Mouse (Mus musculus): ENCODE results near the gene Ptger4. TPM values are rescaled to one million over a fixed set of nuclear protein-coding genes. Genes with fewer than 3 reads are reported as not detected.
A peak's percentile ranks its signal among the peaks of the same experiment; 100 is the strongest.

Ptger4 gene
- total RNA-seq (2021) = 1 to 10 TPM; 1.1 to 1.2 TPM
- long read RNA-seq, experiment 1, partial matches to known transcripts = 1 of 6 reads
- long read RNA-seq, experiment 1, other reads (novel, unspliced or antisense) = 4 of 6 reads
- long read RNA-seq, experiment 2, partial matches to known transcripts = 0 of 1 reads
- long read RNA-seq, experiment 2, other reads (novel, unspliced or antisense) = 1 of 1 reads

DNA sequence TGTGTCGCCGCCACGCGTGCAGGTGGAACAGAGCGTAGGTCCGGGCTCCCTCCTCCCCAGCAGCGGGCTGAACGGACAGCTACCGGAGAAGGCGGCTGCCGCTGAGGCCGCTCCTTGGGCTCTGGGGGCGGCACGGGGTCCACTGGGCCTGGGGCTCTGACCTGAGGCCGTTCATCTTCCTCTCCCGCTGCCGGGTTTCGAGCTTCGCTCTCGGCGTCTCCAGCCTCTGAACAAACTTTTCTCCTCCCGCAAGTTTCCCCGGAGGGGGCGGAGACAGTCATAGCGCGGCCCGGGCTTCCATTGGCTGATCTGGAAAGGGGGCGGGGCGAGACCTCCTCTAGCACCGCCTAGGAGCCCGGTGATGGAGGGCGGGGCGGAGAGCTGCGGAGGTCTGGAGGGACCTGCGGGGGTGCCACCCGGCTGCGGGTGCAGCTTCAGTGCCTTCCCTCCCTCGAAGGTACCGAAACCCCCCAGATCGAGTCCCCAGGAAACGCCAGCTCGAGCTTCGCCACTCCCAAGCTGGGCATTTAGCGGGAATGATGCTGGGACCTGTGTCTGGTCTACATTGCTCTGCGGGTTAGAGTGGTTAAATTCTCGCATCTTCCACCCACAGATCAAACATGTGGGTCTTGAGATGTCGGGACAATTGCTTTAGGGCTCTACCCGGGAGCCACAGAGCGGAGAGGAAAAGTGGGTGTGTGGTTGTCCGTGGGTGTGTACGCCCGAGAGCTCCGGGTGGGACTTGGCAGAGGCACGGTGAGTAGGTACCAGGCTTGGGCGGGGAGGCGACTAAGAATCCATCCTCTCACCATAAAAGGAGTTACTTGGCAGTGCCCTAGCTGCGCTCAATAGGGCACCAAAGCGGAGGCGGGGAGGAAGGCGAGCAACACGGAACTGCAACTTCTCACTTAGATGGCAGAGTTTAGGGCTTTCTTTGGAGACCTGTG is at the start of gene Ptger4:
TSS of gene Ptger4 (minus strand) at position 229 of the 947 bp plus-strand sequence.
- intact Hi-C loops (cut with DNase I) = no loop called here
- Histone ChIP-seq H3K4me3 (peak within 1 kb of the TSS; percentile 51), H3K27ac (no peak within 1 kb of the TSS)
- no peak for TF ChIP-seq CTCF (IDR thresholded peaks at IDR 0.05)
- peak; percentile 80 to 81 for DNase-seq (ENCODE audit: extremely low spot score in 1 of 2, low spot score in 2 of 2)

DNA sequence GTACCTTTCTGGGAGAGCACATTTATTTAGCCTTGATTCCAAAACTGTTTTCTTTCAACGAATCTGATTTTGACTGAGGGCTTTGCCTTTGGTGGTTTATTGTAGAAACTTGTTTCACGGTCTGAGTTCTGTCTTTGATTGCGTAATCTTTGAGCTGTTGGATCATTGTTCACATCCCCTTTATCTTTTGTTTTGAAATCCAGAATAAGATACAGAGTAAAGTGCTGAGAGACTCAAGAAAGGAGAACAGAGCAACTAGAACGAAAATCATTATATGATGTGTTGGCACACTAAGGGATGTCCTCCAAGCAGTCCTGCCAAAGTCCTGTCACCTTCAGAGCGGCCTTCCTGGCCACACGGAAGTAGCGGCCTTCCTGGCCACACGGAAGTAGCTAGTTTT is 44.4 kb upstream of the Ptger4 start:
- no peak for DNase-seq (ENCODE audit: extremely low spot score in 1 of 2, low spot score in 2 of 2)
- no peak overlapping the region for H3K27ac ChIP-seq
- no peak overlapping the region for H3K4me3 ChIP-seq
- no peak for TF ChIP-seq CTCF (IDR thresholded peaks at IDR 0.05)
- intact Hi-C loops (cut with DNase I) = no loop called here

DNA sequence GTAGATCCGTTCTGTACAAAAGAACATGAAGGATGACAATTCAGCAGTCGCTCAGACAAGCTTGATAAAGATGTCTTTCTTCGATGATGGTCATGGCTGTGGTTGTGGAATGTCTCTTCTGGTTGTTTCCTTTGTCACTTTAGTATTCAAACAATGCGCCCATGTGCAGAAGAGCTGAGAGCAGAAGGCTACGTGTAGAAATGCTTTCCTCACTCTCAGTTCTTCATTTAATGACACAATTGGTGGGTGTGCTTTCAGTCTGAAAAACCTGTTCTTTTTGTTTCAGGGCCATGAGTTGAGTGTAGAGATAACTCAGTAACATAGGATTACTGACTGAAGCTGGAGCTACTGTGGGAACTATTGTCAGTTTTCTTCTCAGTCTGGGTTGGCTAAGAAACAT is 43.1 kb upstream of the Ptger4 start:
- no peak overlapping the region for H3K27ac ChIP-seq
- DNase-seq (ENCODE audit: extremely low spot score in 1 of 2, low spot score in 2 of 2) = no peak
- TF ChIP-seq CTCF (IDR thresholded peaks at IDR 0.05) = no peak
- no peak overlapping the region for H3K4me3 ChIP-seq
- intact Hi-C loops (cut with DNase I) = no loop called here

DNA sequence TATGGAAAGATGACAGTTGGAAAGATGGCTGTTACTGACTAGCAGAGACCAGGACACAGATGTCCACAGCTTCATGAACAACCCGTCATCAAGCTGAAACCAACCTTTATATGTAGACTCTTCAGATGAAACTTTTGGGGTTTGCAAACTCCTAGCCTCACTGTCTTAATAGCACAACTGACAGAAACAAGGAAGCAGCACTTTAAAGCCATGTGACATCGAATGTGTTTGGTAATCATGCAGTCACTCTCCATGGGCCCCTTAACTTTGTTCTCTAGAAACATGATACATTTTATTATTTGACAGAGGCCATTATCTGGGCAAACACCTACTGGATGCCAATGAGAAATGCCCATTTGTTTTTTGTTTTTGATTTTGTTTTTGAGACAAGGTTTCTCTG is 37.3 kb upstream of the Ptger4 start:
- no peak for DNase-seq (ENCODE audit: extremely low spot score in 1 of 2, low spot score in 2 of 2)
- no peak overlapping the region for H3K27ac ChIP-seq
- intact Hi-C loops (cut with DNase I) = no loop called here
- H3K4me3 ChIP-seq = no peak overlapping the region
- TF ChIP-seq CTCF (IDR thresholded peaks at IDR 0.05) = no peak

DNA sequence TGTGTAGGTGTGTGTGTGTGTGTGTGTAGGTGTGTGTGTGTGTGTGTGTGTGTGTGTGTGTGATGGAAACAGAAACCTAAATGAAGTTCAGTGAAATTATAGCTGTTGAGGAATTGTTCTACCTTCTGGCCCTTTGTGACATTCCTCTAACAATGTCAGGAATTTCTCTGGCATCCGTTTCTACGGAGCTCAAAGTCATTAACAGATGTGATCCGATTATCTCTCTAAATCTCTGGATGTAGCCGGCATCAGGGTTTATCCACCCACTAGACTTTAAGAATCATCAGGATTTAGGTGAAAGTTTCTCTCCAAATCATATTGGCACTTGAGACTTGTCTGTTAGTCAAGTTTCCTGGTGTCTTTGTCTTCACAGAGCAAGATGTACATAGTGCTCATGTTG is 35.8 kb upstream of the Ptger4 start:
- no peak for TF ChIP-seq CTCF (IDR thresholded peaks at IDR 0.05)
- Histone ChIP-seq H3K27ac (no peak overlapping the region), H3K4me3 (no peak overlapping the region)
- intact Hi-C loops (cut with DNase I) = no loop called here
- no peak for DNase-seq (ENCODE audit: extremely low spot score in 1 of 2, low spot score in 2 of 2)

DNA sequence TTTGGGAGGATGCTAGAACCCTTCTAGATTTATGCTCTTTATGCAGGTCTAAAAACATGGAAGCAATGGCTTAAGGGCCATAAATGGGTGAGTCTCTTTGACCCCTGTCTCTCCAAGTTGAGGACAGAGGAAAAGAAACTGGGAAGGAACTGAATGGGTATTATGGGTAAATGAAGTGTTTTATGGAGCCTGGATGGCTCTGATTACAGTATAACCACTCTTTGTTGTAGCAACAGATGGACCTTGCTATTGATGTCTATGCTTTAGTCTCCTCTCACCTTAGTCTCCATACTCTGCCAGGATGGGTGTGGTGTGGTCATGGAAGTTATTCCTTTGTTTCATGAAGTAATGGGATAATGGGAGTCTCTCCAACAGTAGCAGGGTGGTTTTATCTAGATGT is 34.5 kb upstream of the Ptger4 start:
- TF ChIP-seq CTCF (IDR thresholded peaks at IDR 0.05) = no peak
- intact Hi-C loops (cut with DNase I) = no loop called here
- Histone ChIP-seq H3K27ac (no peak overlapping the region), H3K4me3 (no peak overlapping the region)
- no peak for DNase-seq (ENCODE audit: extremely low spot score in 1 of 2, low spot score in 2 of 2)

DNA sequence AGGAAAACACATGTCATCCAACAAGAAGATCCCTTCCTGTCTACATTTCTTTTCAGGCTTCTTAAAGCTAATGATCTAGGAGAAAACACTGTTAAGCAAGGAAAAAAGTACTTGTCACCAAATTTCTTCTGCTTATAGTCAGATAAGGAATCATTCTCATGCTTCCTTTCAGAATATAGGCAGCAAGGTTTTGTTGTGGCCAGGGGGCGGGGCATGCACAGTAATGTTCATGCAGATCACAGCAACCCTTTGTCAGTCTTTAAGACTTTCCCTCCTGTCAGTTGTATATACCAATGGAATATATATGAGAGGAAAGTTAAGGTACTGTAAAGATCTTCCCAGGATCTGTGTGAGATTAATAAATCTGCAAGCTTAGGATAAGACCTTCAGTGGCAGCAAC is 30.0 kb upstream of the Ptger4 start:
- Histone ChIP-seq H3K27ac (no peak overlapping the region), H3K4me3 (no peak overlapping the region)
- intact Hi-C loops (cut with DNase I) = no loop called here
- DNase-seq (ENCODE audit: extremely low spot score in 1 of 2, low spot score in 2 of 2) = no peak
- TF ChIP-seq CTCF (IDR thresholded peaks at IDR 0.05) = no peak

DNA sequence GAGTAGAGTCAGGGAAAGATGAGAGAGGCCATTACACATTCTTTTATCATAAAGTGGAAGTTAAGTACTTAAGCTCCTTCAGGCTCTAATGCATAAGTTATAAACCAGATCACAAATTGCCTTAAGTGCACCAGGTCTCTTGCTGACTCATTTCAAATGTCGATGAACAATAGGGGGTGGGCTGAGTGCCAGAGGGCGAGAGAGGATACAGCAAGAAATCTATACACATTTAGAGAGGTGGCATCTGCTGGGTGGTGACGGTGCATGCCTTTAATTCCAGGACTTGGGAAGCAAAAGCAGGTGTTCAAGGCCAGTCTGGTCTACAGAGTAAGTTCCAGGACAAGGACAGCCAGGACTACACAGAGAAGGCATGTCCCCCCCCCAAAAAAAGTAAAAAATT is 22.1 kb upstream of the Ptger4 start:
- intact Hi-C loops (cut with DNase I) = no loop called here
- no peak overlapping the region for H3K4me3 ChIP-seq
- no peak overlapping the region for H3K27ac ChIP-seq
- DNase-seq (ENCODE audit: extremely low spot score in 1 of 2, low spot score in 2 of 2) = no peak
- no peak for TF ChIP-seq CTCF (IDR thresholded peaks at IDR 0.05)

DNA sequence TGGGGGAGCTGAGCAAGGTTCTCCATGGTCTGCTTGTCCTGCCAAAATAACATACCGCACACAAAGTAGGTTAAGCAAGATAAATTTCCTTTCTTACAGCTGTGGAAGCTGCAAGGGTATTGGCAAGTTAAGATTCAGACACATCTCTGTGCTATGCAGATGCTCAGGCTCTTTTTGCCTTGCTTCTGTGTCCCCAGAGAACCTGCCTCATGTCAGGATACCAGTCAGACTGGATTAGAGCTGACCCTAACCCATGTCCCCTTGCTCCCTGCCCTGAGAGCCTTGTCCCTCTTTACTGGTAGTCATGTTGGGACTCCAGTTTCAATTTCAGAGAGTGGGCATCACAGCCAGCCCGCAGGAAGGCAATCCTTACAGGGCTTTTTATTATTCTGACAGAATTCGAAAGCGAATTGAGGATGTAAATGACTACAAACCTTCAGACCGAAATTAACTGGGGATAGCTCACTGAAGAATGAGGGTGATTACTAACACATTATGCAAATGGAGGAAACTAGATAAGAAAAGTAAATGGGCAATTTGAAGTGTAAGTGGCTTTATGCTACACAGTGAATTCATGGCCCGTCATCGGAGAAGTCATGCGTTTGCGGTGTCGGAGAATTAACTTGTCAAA is 19.0 kb upstream of the Ptger4 start:
- no peak for TF ChIP-seq CTCF (IDR thresholded peaks at IDR 0.05)
- intact Hi-C loops (cut with DNase I) = no loop called here
- DNase-seq (ENCODE audit: extremely low spot score in 1 of 2, low spot score in 2 of 2) = no peak
- H3K27ac ChIP-seq = no peak overlapping the region
- H3K4me3 ChIP-seq = no peak overlapping the region

DNA sequence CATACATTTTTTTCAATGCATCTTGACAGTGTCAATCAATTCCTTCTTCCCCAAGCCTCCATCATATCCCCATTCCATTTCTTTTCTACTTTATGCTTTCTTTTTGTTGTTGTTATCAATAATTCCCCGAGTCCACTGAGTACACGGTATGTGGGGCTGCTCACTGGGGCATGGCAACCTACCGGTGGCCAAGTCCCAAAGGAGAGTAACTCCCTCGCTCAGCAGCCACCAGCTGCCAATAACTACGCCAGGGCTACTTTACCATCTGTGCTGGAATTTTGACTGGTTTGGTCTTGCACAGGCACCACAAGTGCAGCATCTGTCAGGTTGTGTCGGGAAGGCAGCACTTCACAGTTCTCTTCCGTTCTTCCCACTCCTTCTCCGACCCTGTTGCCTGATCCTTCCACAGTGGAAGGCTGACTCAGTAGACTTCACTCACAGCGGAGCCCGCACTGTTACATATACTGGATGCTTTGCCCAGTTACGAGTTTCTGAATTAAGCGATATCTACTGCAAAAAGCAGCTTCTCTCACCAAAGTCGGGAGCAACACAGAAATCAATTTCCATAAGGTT is 18.2 kb upstream of the Ptger4 start:
- TF ChIP-seq CTCF (IDR thresholded peaks at IDR 0.05) = no peak
- DNase-seq (ENCODE audit: extremely low spot score in 1 of 2, low spot score in 2 of 2) = no peak
- intact Hi-C loops (cut with DNase I) = no loop called here

DNA sequence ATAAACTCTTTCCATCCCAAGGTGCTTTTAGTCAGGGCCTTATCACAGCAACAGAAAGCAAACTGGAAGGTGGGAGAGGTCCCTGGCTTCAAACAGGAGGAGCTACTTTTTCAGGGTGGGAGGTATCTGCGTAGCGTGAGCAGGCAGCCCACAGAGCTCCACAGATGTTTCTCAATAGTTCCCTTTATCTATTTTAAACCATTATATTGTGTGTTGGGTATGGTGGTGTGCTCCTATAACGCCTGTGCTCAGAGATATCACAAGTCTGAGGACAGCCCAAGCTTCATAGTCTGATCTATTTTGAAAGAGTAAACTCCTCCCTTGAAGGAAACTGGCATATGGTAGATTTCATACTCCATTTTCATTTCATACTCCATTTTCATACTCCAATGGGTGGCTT is 17.0 kb upstream of the Ptger4 start:
- no peak for DNase-seq (ENCODE audit: extremely low spot score in 1 of 2, low spot score in 2 of 2)
- no peak overlapping the region for H3K27ac ChIP-seq
- no peak overlapping the region for H3K4me3 ChIP-seq
- no peak for TF ChIP-seq CTCF (IDR thresholded peaks at IDR 0.05)
- intact Hi-C loops (cut with DNase I) = no loop called here

More for the DNA sequence above, 18.2 kb upstream of the Ptger4 start:
- H3K27ac ChIP-seq = no peak overlapping the region
- no peak overlapping the region for H3K4me3 ChIP-seq

DNA sequence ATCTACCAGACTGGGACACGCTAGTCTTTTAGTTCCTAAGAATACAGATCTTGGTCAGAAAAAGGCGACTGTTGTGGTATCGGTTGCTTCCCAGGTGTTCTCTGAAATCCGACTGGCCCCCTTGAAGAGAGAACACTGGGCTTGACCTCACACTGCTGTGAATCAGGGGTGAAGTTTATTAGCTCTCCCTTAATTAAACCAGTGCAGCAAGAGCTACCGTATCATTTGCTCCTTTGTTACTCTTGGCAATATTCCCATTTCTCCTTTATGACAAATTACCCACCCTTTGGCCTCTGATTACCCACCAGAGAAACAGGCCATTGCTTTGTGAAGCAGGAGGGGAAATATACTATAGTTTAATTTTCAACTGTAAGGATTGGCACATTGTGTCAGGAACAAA is 16.2 kb upstream of the Ptger4 start:
- intact Hi-C loops (cut with DNase I) = no loop called here
- Histone ChIP-seq H3K27ac (no peak overlapping the region), H3K4me3 (no peak overlapping the region)
- no peak for TF ChIP-seq CTCF (IDR thresholded peaks at IDR 0.05)
- DNase-seq (ENCODE audit: extremely low spot score in 1 of 2, low spot score in 2 of 2) = no peak
